Mouse (Mus musculus) MEL (cell line): ENCODE measurements around the gene Prc1.

Source experiments
- CTCF ChIP-seq, 3 experiments: IDR thresholded peaks in 2 of 3; conservative IDR thresholded peaks in 1 of 3; 2 replicates each; pipeline ENCODE4 v1.5.1; 2011 to 2012; ENCODE audit warnings: low read length in 3 of 3, low read depth in 2 of 3, mild to moderate bottlenecking in 2 of 3, improper control_type of control experiment in 1 of 3, inconsistent platforms in 1 of 3, mixed read lengths in 1 of 3, moderate library complexity in 1 of 3; ENCODE audit not compliant: control insufficient read depth in 1 of 3, insufficient read depth in 1 of 3, poor library complexity in 1 of 3, severe bottlenecking in 1 of 3
- MAFK ChIP-seq: IDR thresholded peaks from 2 replicates; pipeline ENCODE4 v1.6.1; 2011; ENCODE audit warnings: low read depth, mild to moderate bottlenecking, low read length, improper control_type of control experiment, borderline replicate concordance
- MAX ChIP-seq: IDR thresholded peaks from 2 replicates; pipeline ENCODE4 v1.6.1; 2011; ENCODE audit warnings: low read length, improper control_type of control experiment
- MXI1 ChIP-seq: IDR thresholded peaks from 2 replicates; pipeline ENCODE4 v1.6.1; 2011; ENCODE audit warnings: mild to moderate bottlenecking, low read depth, low read length, improper control_type of control experiment
- MYB ChIP-seq: IDR thresholded peaks from 2 replicates; pipeline ENCODE4 v1.6.1; 2011; ENCODE audit warnings: mild to moderate bottlenecking, low read depth, low read length, improper control_type of control experiment
- POLR2AphosphoS2 ChIP-seq: IDR thresholded peaks from 2 replicates; pipeline ENCODE4 v1.6.1; 2011; ENCODE audit warnings: low read length, improper control_type of control experiment

DNA sequence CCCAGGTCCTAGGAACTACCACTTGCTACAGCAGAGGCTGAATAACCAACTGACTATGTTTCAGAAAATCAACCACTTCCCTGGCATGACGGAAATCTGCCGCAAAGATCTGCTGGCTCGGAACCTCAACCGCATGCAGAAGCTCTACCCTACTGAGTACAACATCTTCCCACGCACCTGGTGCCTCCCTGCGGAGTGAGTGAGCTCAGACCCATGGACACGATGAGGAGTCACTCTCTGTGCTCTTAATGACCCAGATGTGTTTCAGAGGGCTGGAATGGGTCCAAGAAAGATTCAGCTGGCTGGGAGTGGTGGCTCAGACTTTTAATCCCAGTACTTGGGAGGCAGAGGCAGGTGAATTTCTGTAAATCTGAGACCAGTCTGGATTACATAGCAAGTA, 41.8 kb upstream of the Prc1 start:
- TF ChIP-seq CTCF (IDR thresholded peaks at IDR 0.05 in 2 of 3, conservative IDR thresholded peaks at IDR 0.05 in 1 of 3; ENCODE audit: control insufficient read depth in 1 of 3, insufficient read depth in 1 of 3, low read depth in 2 of 3, low read length in 3 of 3, poor library complexity in 1 of 3, severe bottlenecking in 1 of 3): no peak
- peak; percentile 27; the same call in 1 of the 2 replicates for TF ChIP-seq MXI1
- no peak for TF ChIP-seq MAX
- no peak for TF ChIP-seq MYB
- TF ChIP-seq POLR2AphosphoS2: no peak
- no peak for TF ChIP-seq MAFK
